Mouse (Mus musculus): ENCODE data around the gene Mybpc1.

DNA sequence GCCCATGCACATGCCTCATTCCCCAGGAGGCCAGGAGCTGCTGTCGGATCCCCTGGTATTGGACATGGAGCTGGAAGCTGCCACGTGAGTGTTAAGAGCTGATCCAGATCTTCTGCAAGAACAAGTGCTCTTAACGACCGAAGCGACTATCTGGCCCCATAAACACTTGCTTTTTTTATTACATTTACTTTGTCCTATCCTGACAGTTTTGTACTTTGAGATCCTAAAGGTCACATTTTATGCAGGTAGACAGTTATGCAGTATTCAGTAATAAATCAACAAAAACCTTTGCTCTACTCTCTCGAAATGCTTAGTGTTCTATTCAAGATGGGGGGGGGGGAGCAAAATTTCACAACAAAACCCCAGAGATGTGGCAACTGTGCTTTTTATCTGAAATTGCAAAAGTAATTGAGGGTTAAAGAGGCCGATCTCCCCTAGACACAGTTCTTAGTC lies 97.2 kb downstream of the Mybpc1 start:
- TF ChIP-seq CTCF (IDR thresholded peaks at IDR 0.05; ENCODE audit: low read depth) = no peak
- no peak for TF ChIP-seq EP300 (IDR thresholded peaks at IDR 0.05; ENCODE audit: low read depth)

Data from liver, embryonic 14.5 days (tissue).